Mouse (Mus musculus): Measurements from ENCODE around the gene Glb1l3. TPM values are rescaled to one million over a fixed set of nuclear protein-coding genes. Genes with fewer than 3 reads are reported as not detected.
"Not testable (repeated sequence)": the region's sequence is repeated elsewhere in the genome, so short reads cannot be mapped to it uniquely, and the experiment has no call there.

Gene Glb1l3
- not detected for total RNA-seq (2021)

DNA sequence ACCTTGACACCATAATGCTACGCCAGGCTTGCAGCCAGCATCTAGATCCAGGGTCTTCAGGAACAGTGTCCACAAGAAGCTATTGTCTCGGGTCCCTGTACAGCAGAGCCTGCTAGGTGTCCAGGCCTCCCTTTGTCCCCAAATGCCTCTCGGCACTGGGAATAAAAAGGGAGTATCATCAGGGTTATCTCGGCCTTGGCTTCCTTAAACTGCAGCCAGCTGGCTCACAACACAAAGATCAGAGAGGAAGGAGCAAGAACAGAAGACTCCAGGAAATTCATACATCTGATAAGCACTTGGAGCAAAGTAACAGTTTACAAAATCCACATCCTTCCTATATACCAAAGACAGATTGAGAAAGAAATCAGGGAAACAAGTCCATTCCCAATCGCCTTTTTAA lies at the start of gene Glb1l3:
Gene Glb1l3 (minus strand): TSS at position 140 of the 400 bp plus-strand sequence.
- no peak for DNase-seq

DNA sequence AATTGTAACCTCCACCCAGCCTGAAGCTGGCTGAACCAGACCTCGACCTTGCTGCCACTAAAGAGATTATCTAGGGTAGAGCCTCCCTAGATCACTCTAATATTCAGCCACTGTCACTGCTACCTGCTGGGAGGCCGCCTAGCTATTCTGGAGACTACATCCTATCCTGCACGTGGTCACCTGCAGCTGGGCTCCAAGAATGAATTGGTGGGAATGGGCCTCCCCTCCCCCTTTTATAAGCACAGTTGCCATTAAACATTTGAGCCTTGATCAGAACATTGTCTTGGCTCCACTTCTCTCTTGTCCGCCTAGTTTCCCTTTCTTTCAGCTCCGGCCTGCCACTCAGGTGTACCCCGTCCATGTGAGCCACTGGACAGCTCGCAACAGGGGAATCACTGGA lies 9.2 kb upstream of the Glb1l3 start:
- not testable (repeated sequence) for DNase-seq

DNA sequence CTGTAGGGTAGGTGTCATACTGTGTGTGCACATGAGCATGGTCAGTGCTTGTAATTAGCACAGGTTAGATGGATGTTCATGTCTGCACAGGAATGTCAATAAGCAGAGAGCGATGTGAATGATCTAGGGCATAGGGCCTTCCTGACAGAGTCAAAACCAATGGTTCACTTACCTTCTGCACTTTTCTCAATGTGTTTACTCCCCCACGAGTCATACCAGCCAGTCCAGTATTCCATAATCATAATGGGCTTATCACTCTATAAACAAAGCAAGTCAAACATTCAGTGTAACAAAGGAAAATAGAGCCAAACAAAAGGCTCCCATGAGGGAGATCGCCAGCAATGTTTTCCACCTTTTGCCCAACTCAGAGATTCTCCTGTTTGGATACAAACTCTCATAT lies 29.6 kb downstream of the Glb1l3 start:
- DNase-seq, result no peak

DNA sequence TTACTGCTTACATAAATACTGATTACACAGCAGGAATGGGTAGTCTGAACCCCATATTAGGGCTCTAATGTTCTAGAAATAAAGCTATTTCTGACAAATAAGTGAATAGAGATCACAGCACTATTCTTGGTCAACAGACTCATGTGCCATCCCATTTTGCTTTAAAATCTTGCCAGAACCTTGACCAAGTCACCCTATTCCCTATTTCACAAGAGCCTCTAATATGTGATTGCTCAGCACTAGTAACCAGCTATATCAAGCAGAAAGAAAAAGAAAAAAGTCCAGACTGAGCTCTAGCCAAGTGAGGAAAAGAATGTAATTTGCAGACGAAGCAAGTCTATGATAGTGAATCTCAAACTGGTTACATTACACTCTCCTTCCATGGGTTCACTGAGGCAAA lies 40.7 kb downstream of the Glb1l3 start:
- DNase-seq, result no peak

DNA sequence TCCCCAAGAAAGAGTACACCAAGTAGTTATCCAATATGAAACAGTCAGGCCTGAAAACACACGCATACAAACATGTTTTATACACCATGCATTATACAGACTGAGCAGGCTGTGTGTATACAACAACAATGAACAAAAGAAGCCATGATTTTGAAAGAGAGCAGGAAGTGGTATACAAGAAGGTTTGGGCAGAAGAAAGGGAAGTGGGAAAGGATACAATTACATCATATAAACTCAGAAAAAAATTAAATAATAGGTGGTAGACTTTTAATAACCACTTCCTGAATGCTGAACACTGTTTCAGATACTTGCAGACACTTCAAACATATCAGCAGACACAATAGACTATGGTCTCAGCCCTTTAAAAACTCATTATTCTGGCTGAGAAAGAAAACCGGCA lies 52.0 kb downstream of the Glb1l3 start:
- no peak for DNase-seq

DNA sequence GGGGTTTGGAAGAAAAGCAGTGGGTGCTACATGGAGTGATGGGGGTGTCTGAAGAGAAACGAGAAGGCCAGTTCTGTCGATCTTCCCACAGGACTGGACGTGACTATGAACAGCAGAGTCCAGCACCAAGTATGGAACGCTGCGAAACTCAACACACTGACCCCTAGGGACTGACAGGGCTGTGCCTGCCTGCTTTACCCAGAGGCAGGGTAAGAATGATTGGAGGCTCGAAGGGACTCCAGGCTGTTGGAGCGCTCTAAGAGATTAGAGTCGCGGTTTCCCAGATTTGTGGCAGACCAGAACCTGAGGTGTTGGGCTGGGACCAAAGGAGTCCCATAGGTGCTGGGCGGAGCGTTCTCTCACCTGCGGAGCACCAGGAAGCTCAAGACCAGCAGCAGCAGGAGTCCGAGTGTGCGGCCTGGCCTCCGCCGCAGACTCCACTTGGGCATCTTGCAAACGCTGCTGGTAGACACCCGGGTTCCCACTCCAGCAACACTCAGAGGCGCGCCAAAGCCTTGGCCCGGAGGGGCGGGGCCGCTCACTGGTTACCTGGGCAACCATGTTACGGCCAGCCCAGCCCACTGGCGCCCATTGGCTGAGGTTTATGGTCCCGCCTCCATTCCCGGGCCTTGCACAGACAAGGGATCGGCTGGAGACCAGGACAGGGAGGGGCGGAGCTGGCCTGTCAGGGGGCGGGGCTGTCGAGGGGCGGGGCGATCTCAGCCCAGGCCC lies 54.6 kb downstream of the Glb1l3 start, which contains the start of gene Glb1l2:
Gene Glb1l2 (minus strand): TSS at position 534 of the 732 bp plus-strand sequence.
- peak; percentile 91 for DNase-seq

DNA sequence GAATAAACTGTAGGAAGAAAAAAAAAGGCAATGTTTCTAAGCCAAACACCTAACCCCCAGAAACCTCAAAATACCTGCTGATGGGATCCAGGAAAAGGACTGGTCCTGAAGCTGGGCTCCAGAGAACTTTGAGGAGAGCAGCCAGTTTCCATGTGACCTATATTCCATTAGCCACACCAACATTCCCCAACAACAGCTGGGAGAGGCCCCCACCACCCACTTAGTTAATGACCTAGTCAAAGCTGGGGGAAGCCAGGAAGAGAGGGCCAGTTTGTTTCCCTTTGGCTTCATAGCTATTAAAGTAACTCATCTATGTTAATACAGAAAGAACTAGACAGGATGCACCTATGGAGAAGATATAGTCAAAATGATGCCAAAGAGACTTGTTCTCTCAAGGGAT lies 56.4 kb downstream of the Glb1l3 start:
- DNase-seq, result no peak

DNA sequence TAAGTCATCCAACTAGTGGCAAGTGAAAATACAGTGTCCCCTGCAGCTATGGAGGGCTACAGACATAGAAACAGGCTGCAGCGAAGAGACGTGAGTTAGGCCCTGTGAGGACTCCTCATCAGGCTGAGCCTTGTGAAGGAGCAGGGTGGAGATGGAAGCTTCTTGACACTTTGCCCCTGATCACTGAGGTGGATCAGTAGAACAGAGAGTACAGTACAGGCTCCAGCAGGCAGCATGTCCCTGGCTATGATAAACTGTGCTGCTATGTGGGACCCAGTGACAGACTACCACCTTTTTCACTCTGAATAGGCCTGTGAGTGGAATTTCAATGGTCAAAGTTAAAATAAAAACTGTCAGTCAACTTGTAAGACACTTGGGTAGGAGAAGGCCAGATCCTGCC lies 60.3 kb downstream of the Glb1l3 start:
- DNase-seq, result no peak

DNA sequence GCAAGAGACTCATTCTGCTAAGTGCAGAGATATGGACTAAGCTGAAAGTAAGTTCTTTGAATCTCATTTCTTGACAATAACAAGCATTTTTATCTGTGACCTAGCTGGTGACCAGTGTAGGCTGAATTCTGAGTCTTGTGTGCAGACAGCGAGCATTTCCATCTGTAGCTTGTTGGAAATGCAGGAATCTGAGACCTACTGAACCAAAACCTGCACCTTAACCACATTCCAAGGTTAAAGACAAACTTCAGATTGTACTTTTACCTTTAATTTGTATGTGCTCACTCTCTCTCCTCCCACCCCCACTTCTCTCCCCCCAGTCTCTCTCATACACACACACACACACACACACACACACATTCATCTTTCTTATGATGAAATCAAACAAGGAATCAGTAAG lies 62.0 kb downstream of the Glb1l3 start:
- no peak for DNase-seq

DNA sequence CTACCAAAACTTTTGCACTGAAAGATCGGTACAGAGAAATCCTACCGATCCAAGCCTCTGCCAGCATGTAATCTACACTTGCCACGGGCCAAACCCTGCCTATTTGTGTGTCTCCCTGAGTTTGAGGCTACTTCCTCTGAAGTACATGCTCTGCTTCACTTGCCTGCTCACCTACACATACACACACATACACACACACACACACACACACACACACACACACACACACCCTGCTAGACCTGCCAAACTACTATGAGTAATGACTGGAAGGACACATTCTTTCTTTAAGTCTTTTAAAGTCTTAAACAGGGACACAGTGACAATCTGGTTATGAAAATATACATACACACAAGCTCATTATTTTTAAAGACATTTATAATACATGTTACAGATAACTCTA lies 62.5 kb downstream of the Glb1l3 start:
- DNase-seq, result no peak

DNA sequence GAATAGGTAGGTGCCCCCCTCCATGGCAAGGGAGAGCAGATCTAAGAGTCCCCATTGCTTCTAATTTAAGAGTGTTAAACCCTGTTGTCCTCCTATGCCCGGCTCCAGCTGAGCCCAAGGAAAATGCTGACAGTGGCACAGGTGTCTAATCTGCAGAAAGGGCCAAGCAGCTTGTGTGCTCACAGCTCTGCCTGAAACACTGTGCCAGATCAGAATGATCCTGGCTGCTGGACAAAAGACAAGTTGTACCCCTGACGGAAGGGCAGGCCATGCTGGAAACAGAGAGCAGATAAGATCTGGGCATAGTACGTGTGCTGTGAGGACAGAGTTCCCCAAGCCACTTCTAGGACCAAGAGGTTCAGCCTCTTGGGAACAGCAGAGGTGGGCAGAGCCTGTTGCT lies 67.9 kb downstream of the Glb1l3 start:
- no peak for DNase-seq

DNA sequence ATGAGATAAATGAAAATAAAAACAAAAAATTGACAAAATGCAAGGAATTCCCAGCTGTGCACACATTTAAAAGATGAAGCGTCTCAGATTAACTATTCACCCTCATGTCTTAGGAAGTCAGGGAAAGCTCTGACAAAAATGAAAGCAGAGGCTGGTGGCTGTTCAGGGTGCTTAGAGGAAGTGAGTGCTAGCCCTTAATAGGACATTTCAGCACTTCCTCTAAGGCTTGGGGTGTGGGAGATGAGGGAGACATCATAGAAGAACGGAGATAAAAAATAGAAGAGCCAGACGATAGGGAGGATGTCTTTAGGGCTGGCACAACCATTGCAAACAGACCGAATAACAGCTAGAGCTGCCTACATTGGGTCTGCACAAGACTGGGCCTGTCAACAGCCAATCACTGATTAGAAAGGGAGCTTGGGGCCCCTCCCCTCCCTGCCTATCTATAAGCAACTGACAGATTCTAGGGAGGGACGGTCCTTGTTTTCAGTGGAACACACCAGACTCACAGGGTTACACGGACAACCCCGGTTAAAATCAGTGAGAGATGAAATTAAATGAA lies 77.2 kb downstream of the Glb1l3 start:
- no peak for DNase-seq

DNA sequence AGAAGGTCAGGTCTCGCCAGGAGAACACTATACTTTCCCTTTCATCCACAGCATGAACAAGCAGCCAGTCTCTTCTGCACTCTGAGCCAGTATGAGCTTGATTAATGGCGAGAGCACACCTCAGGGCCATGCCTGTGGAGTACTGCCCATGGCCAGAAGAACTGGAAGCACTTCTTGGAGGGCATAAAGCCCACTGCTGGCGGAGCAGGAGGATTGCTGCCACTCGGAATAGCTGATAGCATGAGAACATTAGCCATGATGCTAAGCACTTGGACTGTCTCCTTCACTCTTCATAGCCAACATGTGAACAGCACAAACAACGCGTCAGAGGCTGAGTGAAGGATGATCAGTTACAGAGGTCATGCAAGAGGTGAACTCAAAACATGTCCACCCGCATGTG lies 82.3 kb downstream of the Glb1l3 start:
- DNase-seq, result no peak

DNA sequence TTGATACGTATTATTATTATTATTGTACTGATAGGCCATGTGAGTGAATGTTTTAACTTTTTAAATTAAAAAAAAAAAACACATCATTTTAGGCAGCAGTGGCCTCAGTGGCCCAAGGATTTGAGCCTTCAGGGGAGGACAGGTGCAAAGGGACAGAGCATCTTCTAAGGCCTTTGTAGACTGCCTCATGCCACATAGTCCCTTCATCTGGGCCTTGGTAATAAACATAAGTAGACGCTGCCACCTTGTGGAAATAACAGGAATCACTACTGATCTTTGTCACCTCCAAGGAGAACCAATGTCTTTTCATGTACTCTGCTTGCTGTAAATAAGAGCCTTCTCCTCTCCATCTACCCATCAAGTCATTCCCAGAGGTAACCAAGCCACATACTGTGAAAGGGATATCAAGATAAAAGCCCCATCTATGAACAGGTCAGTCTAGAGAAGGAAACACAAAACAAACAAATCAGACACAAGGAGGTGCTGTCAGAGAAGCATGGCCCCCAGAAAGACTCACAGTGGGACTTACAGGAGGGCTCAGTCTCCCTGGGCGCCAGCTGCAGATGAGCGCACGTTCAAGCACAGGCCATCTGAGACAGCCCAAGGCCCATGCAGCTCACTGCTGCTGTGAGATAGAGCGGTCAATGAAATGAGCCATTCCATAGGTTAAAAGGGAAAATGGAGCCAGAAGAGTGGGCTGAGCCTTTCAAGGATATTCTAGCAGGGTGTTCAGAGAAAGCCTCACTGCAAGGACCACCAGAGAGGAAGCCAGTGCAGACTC lies 84.4 kb downstream of the Glb1l3 start:
- DNase-seq, result peak; percentile 48

DNA sequence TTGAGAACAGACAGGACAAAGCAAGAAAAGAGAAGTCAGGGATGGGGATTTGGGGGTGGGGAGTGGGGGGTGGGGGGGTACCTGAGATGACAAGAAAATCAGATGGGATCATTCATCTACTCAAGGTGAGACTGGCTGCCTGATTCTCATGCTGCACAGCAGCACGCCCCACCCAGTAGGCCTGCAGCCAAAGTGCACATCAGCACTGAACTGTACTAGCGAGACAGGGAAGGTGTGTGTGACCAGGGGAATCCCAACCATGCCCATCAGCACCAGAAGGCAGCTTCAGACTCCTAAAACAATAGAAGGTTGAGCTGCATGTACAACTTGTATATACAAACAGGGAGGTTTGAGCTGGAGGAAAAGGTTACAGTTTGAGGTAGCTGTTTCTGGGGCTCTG lies 85.0 kb downstream of the Glb1l3 start:
- DNase-seq, result no peak

DNA sequence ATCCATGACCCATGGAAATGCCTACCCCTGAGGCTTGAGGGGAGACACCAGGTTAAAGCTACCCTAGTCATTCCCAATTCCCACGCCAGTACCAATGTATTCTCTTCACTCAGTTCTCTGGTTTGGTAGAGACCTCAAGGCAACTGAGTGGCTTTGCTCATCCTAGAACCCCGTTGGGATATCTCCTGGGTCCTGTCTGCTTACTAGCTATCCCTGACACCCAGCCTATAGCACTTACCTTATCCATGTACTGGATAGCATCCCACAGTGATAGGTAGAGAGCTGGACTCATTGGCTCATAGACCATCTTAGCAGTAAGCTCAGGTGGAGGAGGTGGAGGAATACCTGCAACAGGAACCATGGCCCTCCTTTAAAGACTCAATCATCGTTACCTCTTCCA lies 92.5 kb downstream of the Glb1l3 start:
- no peak for DNase-seq

Other genes with a start within 250 kb of the Glb1l3 start
- not detected for gene B3gat1, start 127.2 kb downstream of the Glb1l3 start, total RNA-seq (2021)
- under 1 TPM; 0.47 to 0.79 TPM for gene Glb1l2, start 54.4 kb downstream of the Glb1l3 start, total RNA-seq (2021)
- gene Gm1110, start 62.2 kb upstream of the Glb1l3 start, total RNA-seq (2021), result not detected
- gene Acad8, start 138.7 kb upstream of the Glb1l3 start, total RNA-seq (2021), result 10 to 100 TPM; 40.2 to 41.1 TPM
- 10 to 100 TPM; 42.2 to 45.5 TPM for gene Thyn1, start 138.8 kb upstream of the Glb1l3 start, total RNA-seq (2021)
- 10 to 100 TPM; 29.1 to 29.2 TPM for gene Vps26b, start 169.2 kb upstream of the Glb1l3 start, total RNA-seq (2021)
- 10 to 100 TPM; 22.3 to 23.6 TPM for gene Ncapd3, start 169.3 kb upstream of the Glb1l3 start, total RNA-seq (2021)